Comparison of ENCODE assay signal across 7 mouse cellular contexts in genomic region chr5:138618353-138618752, GRCm38 (mm10). TPM values are rescaled to one million over a fixed set of nuclear protein-coding genes. Genes with fewer than 3 reads are reported as not detected.
DNase-seq lines count a peak whose midpoint lies in the region; ATAC-seq lines count a peak whose summit lies in the region.

No protein-coding gene starts in this region.

- DNase-seq in lung, adult 18-20 months, result no peak
- peak; percentile 57 for DNase-seq in splenic B cell, adult 2 months (ENCODE audit: low read depth, low spot score)
- no peak for DNase-seq in ovary, postnatal 36 days (ENCODE audit: low spot score)
- DNase-seq in urinary bladder, postnatal 10 days (ENCODE audit: low spot score), result no peak

- H3K27ac ChIP-seq in lung, embryonic 16.5 days (ENCODE audit: low read length), result no peak overlapping the region
- no peak overlapping the region for H3K27ac ChIP-seq in embryonic facial prominence, embryonic 13.5 days
- H3K27ac ChIP-seq in limb, embryonic 13.5 days, result no peak overlapping the region

- peaks cover 48% of the 10 kb centered on the region for H3K36me3 ChIP-seq in lung, embryonic 16.5 days (ENCODE audit: control insufficient read depth, insufficient read depth, low read length)
- peaks cover 49% of the 10 kb centered on the region for H3K36me3 ChIP-seq in embryonic facial prominence, embryonic 13.5 days
- peaks cover 53% of the 10 kb centered on the region for H3K36me3 ChIP-seq in limb, embryonic 13.5 days
- H3K36me3 ChIP-seq in splenic B cell, adult 2 months (ENCODE audit: control insufficient read depth, insufficient read depth, low read length, poor library complexity, severe bottlenecking), result peaks cover 3% of the 10 kb centered on the region; the same call in 1 of the 2 replicates

- peaks cover 28% of the 10 kb centered on the region for H3K9me3 ChIP-seq in lung, embryonic 16.5 days (ENCODE audit: control insufficient read depth, low read length)
- peaks cover 36% of the 10 kb centered on the region for H3K9me3 ChIP-seq in embryonic facial prominence, embryonic 13.5 days
- H3K9me3 ChIP-seq in limb, embryonic 13.5 days, result peaks cover 48% of the 10 kb centered on the region

- H3K9ac ChIP-seq in lung, embryonic 16.5 days (ENCODE audit: low read length), result no peak overlapping the region
- no peak overlapping the region for H3K9ac ChIP-seq in embryonic facial prominence, embryonic 13.5 days
- no peak overlapping the region for H3K9ac ChIP-seq in limb, embryonic 13.5 days

- no peaks in the 10 kb centered on the region for H3K27me3 ChIP-seq in lung, embryonic 16.5 days (ENCODE audit: control insufficient read depth, insufficient read depth, low read depth, low read length)
- H3K27me3 ChIP-seq in embryonic facial prominence, embryonic 13.5 days, result no peaks in the 10 kb centered on the region
- H3K27me3 ChIP-seq in limb, embryonic 13.5 days, result no peaks in the 10 kb centered on the region
- H3K27me3 ChIP-seq in splenic B cell, adult 2 months (ENCODE audit: control insufficient read depth, insufficient read depth, low read length, poor library complexity, severe bottlenecking), result no peaks in the 10 kb centered on the region; the same call in 1 of the 2 replicates

- ATAC-seq in lung, embryonic 16.5 days (ENCODE audit: low read depth), result no peak
- no peak for ATAC-seq in embryonic facial prominence, embryonic 13.5 days (ENCODE audit: insufficient number of reproducible peaks, insufficient read depth, low FRiP score, low TSS enrichment, low read depth)
- ATAC-seq in limb, embryonic 13.5 days (ENCODE audit: low FRiP score, low read depth), result no peak

- H3K4me3 ChIP-seq in lung, embryonic 16.5 days (ENCODE audit: low read length), result peak overlapping the region; percentile 28
- H3K4me3 ChIP-seq in embryonic facial prominence, embryonic 13.5 days, result peak overlapping the region; percentile 83
- H3K4me3 ChIP-seq in limb, embryonic 13.5 days, result peak overlapping the region; percentile 83

- 88% methylated on average over 1 of the region's 1 CpGs for WGBS in lung, embryonic 16.5 days
- WGBS in embryonic facial prominence, embryonic 13.5 days, result 97% methylated on average over 1 of the region's 1 CpGs
- 95% methylated on average over 1 of the region's 1 CpGs for WGBS in limb, embryonic 13.5 days

- peaks cover 4% of the 10 kb centered on the region; the same call in 1 of the 2 replicates for H3K4me1 ChIP-seq in lung, embryonic 16.5 days (replicated peaks; ENCODE audit: control insufficient read depth, insufficient read depth, low read length)
- peaks cover 3% of the 10 kb centered on the region for H3K4me1 ChIP-seq in embryonic facial prominence, embryonic 13.5 days
- H3K4me1 ChIP-seq in limb, embryonic 13.5 days, result no peaks in the 10 kb centered on the region

- peak overlapping the region; percentile 43 for H3K4me2 ChIP-seq in lung, embryonic 16.5 days (ENCODE audit: low read depth, low read length)
- peak overlapping the region; percentile 51 for H3K4me2 ChIP-seq in embryonic facial prominence, embryonic 13.5 days
- H3K4me2 ChIP-seq in limb, embryonic 13.5 days (replicated peaks), result peak overlapping the region; percentile 46

RNA-seq across cellular contexts. Expression of gene Zfp68, which starts 1.2 kb away (rescaled TPM):
- polyA plus RNA-seq in lung, embryonic 16.5 days (2015; fragmentation: Nextera tagmentation; extraction: Ambion mirVana), result 76.6 and 81.8 TPM in 2 replicates
- polyA plus RNA-seq in embryonic facial prominence, embryonic 13.5 days (2015; fragmentation: Nextera tagmentation; extraction: Ambion mirVana), result 79.3 and 88.4 TPM in 2 replicates
- polyA plus RNA-seq in limb, embryonic 13.5 days (2015; fragmentation: Nextera tagmentation; extraction: Ambion mirVana), result 82.9 and 87.4 TPM in 2 replicates

RNA-seq across cellular contexts. Expression of gene A430033K04Rik, which starts 4.3 kb away (rescaled TPM):
- polyA plus RNA-seq in lung, embryonic 16.5 days (2015; fragmentation: Nextera tagmentation; extraction: Ambion mirVana), result 14.5 and 14.7 TPM in 2 replicates
- 17.9 and 20.4 TPM in 2 replicates for polyA plus RNA-seq in embryonic facial prominence, embryonic 13.5 days (2015; fragmentation: Nextera tagmentation; extraction: Ambion mirVana)
- 20.8 and 20.9 TPM in 2 replicates for polyA plus RNA-seq in limb, embryonic 13.5 days (2015; fragmentation: Nextera tagmentation; extraction: Ambion mirVana)

RNA-seq across cellular contexts. Expression of gene 1700123K08Rik, which starts 53.8 kb away (rescaled TPM):
- polyA plus RNA-seq in lung, embryonic 16.5 days (2015; fragmentation: Nextera tagmentation; extraction: Ambion mirVana), result not detected in 2 replicates
- not detected in 2 replicates for polyA plus RNA-seq in embryonic facial prominence, embryonic 13.5 days (2015; fragmentation: Nextera tagmentation; extraction: Ambion mirVana)
- polyA plus RNA-seq in limb, embryonic 13.5 days (2015; fragmentation: Nextera tagmentation; extraction: Ambion mirVana), result not detected in 2 replicates

Comparison
In these comparisons a context has a peak if more than half of its experiments do, and no peak if none do; other contexts are left out.
1. H3K4me3 ChIP-seq: peak in every context shown above with its lines; median percentile 83 in embryonic facial prominence, embryonic 13.5 days; 83 in limb, embryonic 13.5 days; 28 in lung, embryonic 16.5 days.